Mouse (Mus musculus) heart, adult 9 months (tissue): ENCODE data around the gene Dcaf6.
A peak's percentile ranks its signal among the peaks of the same experiment; 100 is the strongest.

Experiments
- DNase-seq, 2 experiments: peaks; one replicate each; pipeline ENCODE4 v3.0.0; 2022; ENCODE audit warnings: low spot score in 2 of 2

Gene Dcaf6

GRCm38 (mm10) chr1:165321891-165322290 is 138.4 kb downstream of the Dcaf6 start:
- no peak for DNase-seq

GRCm38 (mm10) chr1:165321393-165321861 is 138.8 kb downstream of the Dcaf6 start:
- DNase-seq = peak; percentile 63 to 72

GRCm38 (mm10) chr1:165320141-165320934 is 139.9 kb downstream of the Dcaf6 start:
- DNase-seq = peak; percentile 50 to 69

- DNase-seq = no peak
Observed at GRCm38 (mm10) chr1:165316361-165316760, 143.9 kb downstream of the Dcaf6 start.

GRCm38 (mm10) chr1:165308180-165308579 is 152.1 kb downstream of the Dcaf6 start:
- no peak for DNase-seq

GRCm38 (mm10) chr1:165304341-165304740 is 155.9 kb downstream of the Dcaf6 start:
- DNase-seq = no peak

- DNase-seq = no peak
Observed at GRCm38 (mm10) chr1:165303209-165303608, 157.1 kb downstream of the Dcaf6 start.

- DNase-seq = peak; percentile 15 to 22
Observed at GRCm38 (mm10) chr1:165302455-165303208, 157.6 kb downstream of the Dcaf6 start.

GRCm38 (mm10) chr1:165301567-165301966 is 158.7 kb downstream of the Dcaf6 start:
- DNase-seq = no peak

- DNase-seq = no peak
Observed at GRCm38 (mm10) chr1:165301108-165301507, 159.2 kb downstream of the Dcaf6 start.

GRCm38 (mm10) chr1:165295489-165295888 is 164.8 kb downstream of the Dcaf6 start, which contains the start of gene Gpr161:
TSS of gene Gpr161 (plus strand) at chr1:165295789.
- no peak for DNase-seq

- DNase-seq = peak; percentile 14 to 37
Observed at GRCm38 (mm10) chr1:165291606-165292005, 168.7 kb downstream of the Dcaf6 start.

GRCm38 (mm10) chr1:165289831-165290230 is 170.4 kb downstream of the Dcaf6 start:
- no peak for DNase-seq

GRCm38 (mm10) chr1:165288165-165288564 is 172.1 kb downstream of the Dcaf6 start:
- no peak for DNase-seq

GRCm38 (mm10) chr1:165284096-165284495 is 176.2 kb downstream of the Dcaf6 start:
- DNase-seq = no peak

GRCm38 (mm10) chr1:165282967-165283345 is 177.3 kb downstream of the Dcaf6 start:
- no peak for DNase-seq

- DNase-seq = peak in 1 of 2 experiments; percentile 10
Observed at GRCm38 (mm10) chr1:165282222-165282966, 177.9 kb downstream of the Dcaf6 start.

- DNase-seq = peak; percentile 67
Observed at GRCm38 (mm10) chr1:165281351-165282221, 178.7 kb downstream of the Dcaf6 start.

- no peak for DNase-seq
Observed at GRCm38 (mm10) chr1:165280741-165281140, 179.5 kb downstream of the Dcaf6 start.
